Mouse (Mus musculus): ENCODE results near the gene Evi5l. TPM values are rescaled to one million over a fixed set of nuclear protein-coding genes. Genes with fewer than 3 reads are reported as not detected.
"Not testable (repeated sequence)": the region's sequence is repeated elsewhere in the genome, so short reads cannot be mapped to it uniquely, and the experiment has no call there.

Gene Evi5l
- polyA plus RNA-seq, 1 experiment: 13.7 TPM

DNA sequence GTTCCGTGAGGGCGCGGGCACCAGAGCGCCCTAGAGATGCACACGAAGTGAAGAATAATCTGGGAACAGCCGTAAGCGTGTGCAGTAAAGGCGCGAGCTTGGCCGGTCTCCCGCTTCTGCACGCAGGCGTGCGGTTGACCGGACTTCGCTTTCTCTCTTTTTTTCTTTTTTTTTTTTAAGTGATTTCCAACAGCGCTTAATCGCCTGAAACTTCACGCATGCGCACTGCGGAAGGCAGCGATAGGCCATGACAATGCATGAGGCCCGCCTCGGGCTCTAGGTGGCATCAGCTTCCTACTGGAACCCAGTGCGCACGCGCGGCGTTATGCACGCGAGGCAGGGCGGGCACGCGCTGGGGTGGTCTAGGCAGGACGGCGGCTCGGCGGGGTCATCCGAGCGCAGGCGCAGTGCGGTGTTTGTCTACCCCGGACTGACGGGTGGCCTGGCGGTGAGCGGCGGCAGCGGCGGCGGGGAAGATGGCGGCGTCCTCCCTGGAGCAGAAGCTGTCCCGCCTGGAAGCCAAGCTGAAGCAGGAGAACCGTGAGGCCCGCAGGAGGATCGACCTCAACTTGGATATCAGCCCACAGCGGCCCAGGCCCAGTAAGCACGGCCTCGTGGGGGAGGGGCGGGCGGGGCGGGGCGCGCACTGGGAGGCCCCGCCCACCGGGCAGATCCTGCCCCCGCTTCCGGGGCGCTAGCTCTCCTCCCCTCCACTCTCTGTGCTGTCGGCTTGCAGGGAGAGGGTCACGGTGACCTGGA lies 72.2 kb downstream of the Evi5l start, which contains the start of the genes Map2k7 and Gm49320:
TSS of gene Map2k7 (plus strand) at position 307 of the 759 bp plus-strand sequence.
TSS of gene Gm49320 (plus strand) at position 432 of the 759 bp plus-strand sequence.
- DNase-seq (ENCODE audit: low spot score): peak; percentile 100

DNA sequence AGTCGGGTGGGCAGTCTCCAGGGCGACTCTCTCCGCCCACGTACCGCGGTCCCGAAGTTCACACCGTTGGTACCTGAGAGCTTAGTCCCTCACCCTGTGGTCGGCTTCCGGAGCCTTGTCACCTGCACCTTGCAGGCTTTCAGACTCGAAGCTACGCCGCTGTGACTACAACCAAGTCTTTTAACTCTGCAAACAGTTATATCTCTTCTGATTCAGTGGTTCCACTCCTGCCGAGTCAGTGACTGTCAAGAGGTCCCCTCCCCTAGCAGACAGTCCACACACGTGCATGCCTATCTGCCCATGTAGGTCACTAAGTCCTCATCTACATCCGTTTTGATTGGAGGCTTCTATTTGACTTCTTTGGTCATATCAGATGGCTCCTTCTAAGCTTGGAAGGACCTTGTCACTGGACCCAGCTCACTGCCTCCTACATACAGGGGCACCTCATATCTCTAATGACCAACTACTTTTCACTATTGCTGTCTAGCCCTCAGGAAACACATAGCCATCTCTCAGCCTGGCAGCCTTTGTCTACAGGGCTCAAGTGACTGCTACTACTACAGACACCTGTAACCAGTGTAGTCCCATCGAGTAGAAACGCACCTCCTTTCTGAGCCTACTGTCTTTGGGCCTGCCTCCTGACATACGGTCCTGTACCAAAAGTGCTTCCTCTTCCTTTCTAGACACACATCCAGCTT lies 73.0 kb downstream of the Evi5l start:
- DNase-seq (ENCODE audit: low spot score): no peak

DNA sequence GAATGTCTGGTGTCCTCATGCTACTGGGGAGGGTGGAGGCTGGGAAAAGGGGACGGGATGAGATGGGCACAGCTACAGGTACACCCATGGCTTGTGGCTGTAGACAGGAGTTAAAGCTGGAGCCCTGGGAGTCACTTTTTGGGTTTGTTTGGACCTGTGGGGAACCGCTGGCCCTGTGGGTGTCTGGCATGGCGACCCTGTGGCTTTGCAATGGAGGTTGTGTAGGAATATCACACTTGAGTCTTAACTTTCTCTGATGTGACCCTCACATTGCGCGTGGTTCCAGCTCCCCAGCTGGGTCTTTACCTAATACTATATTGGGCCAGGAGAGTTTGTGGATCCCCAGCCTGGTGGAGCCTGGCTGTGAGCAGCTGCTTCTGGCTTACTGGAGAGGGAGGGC lies 78.7 kb downstream of the Evi5l start:
- DNase-seq (ENCODE audit: low spot score): no peak

DNA sequence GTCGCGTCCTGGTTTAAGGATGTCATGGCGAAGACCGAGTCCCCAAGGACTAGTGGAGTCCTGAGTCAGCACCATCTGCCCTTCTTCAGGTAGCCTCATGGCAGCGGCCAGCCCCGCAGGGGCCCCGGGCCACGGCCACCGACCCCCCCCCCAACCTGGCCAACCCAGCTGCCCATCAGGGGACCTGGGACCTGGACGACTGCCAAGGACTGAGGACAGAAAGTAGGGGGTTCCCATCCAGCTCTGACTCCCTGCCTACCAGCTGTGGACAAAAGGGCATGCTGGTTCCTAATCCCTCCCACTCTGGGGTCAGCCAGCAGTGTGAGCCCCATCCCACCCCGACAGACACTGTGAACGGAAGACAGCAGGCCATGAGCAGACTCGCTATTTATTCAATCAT lies 79.4 kb downstream of the Evi5l start:
- DNase-seq (ENCODE audit: low spot score): peak; percentile 20

DNA sequence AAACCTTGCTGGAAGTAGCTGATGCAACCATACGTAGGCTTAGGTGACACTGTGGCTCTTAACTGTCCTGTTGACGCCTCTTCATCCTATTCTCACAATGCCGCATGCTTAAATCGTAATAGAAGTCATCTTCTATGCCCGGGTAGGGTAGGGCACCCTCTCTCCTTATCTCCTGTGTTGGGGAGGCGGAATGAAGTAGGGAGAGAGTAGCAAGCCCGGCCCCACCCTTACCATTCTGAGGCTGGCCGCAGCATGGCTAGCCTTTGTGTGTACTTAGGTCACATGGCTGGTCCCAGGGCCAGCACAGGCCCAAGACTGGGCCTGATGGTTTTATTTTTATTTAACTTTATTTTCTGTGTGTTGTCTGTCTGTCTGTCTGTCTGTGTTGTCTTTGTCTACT lies 80.9 kb downstream of the Evi5l start:
- no peak for DNase-seq (ENCODE audit: low spot score)

DNA sequence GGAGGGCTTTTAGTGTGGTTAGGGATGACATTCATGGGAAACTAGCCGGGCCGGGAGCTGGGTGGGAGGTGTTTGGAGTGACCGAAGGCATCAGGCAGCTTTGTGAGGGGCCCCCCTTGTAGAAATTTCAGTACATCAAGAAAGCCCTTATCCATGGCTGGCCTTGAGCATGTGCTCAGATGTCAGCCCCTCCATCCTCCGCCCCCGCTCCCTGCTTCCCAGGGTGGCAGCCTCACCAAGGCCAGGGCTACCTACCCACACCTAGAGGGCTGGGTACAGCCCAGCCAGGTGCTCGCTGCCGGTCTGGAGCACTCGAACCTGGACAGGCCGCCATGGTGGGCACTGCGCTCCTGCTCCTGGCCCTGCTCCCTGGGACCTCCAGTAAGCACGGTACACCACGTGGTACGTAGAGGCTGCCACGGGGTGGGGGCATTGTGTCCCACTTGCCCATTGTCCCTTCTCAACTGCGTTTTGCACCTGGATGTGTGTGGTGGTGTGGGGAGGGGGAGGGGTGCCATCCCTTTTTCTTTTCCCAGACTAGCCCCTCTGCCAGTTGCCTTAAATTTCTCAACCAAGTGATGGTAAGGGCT lies 81.7 kb downstream of the Evi5l start, which contains the start of gene Tgfbr3l:
TSS of gene Tgfbr3l (plus strand) at position 264 of the 590 bp plus-strand sequence.
- DNase-seq (ENCODE audit: low spot score): no peak

DNA sequence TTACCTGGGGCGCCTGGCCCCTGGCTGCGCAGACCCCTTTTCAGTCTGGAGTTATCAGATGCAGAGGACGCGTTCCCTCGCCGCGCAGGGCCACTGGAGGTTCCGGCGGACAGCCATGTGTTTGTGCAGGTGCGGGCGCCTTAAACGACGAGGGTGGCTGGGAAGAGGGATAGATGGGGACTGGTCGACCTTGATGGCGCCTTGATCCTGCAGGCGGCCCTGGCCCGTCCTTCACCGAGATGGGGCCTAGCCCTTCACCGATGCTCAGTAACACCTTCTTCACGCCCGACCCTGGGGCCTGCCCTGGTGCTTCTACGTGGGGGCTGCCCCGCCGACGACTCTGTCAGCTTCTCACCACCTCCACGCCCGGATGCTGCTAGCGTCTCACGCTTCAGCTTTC lies 82.8 kb downstream of the Evi5l start:
- no peak for DNase-seq (ENCODE audit: low spot score)

DNA sequence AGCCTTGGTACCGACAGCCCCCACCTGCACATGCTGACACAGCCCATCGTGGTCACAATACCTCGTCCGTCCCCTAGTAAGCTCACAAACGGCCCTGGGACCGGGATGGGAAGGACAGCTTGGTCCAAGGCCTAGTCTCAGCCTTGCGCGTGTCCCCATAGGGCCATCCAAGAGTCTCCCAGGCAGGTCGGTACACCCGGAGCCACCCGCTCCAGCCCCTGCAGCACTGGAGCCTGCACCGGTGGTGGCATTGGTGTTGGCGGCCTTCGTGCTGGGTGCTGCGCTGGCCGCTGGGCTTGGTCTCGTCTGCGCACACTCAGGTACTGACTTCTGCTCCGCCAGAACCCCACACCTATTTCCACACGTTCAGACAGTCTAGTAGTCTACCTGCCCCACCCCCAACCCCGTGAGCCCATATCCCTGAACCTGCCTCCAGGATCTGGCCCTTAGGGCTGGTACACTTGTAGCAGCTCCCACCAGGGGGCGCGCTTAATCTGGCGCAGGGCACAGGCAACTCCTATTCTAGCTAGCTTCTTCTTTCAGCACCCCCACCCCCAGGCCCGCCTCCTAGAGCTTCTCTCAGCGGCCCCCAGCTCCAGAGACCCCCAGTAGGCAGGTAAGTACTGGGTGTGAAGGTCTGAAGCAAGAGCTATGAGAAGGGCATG lies 84.1 kb downstream of the Evi5l start:
- DNase-seq (ENCODE audit: low spot score): peak; percentile 64

DNA sequence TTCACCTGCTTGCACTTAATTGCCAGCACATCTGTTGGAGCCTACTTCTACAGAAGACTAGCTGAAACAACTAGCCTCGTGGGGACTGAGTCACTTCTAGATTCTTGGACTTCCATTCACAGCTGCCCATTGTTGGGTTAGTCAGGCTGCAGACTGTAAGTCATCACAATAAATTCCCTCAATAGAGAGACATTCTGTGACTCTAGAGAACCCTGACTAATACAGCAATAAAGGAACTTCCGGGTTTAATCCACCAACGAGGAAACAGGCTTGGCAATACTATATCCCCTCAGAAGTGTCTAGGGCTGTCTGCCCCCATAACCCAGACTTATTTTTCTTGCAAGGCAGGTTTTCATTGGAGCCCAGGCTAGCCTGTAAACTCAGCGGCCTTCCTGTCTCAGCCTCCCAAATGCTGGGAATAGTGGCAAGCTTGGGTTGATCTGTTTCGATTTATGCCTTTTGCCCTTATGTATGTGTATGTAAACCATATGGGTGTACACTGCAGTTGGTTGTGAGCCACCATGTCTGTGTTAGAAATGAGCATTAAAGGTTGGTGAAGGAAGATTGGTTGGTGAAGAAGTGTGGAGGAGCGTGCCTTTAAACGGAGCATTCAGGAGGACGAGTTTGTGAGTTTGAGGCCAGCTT lies 85.9 kb downstream of the Evi5l start:
- no peak for DNase-seq (ENCODE audit: low spot score)

DNA sequence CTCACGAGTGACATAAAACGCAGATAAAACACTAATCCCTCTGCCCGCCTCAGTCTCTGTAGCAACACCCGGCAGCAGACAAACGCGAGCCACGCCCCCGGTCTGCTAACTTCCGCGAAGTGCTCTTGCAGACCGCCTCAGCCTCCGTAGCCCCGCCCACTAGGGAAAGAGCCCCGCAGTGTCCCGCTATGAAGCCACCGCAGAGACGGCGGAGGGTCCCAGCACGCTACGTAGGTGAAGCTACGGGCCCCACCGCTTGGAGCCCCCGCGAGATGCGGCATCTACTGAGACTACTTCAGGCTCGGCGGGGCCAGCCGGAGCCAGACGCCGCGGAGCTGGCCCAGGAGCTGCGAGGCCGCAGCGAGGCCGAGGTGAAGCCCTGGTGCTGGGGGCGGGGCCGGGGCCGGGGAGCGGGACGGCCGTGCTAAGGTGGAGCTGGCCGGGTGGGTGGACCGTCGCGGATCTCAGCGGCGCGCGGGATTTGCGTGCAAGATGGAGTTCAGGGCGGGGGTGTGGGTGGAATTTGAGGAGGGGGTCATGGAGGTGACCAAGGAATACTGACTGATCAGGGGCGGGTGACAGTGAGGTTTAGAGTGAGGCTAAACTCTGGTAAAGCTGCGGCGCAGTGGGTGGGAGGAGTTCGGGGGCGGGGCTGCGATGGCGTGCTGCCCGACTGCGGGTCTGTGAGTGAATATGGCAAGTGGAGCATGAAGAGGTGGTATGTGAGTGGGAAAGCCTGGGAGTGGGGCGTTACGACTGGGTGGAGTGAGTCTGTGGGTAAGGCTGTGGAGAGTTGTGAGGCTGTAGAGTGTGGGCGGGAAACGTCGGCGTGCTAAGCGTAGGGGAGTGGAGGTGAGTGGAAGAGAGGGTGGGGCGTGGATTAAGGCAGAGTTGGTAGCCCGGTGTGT lies 86.8 kb downstream of the Evi5l start, which contains the start of gene Snapc2:
TSS of gene Snapc2 (plus strand) at position 147 of the 908 bp plus-strand sequence.
- DNase-seq (ENCODE audit: low spot score): peak; percentile 96

DNA sequence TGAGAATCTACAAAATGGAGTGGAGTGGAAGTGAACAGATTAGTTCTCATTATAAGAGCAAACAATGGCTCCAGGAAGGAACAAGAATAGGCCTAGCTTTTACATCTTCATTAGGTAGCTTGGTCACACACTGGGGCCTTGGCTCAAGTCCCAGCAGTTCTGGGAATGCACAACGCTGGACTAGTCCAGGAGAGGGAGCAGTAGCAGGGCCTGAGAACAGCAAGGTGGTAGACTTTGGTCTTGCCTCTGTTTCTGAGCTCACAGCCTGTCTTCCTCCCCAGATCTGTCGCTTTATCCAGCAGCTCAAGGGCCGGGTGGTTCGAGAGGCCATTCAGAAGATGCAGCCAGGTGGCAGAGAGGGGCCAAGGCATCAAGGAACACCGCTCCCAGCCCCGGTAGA lies 87.6 kb downstream of the Evi5l start:
- no peak for DNase-seq (ENCODE audit: low spot score)

DNA sequence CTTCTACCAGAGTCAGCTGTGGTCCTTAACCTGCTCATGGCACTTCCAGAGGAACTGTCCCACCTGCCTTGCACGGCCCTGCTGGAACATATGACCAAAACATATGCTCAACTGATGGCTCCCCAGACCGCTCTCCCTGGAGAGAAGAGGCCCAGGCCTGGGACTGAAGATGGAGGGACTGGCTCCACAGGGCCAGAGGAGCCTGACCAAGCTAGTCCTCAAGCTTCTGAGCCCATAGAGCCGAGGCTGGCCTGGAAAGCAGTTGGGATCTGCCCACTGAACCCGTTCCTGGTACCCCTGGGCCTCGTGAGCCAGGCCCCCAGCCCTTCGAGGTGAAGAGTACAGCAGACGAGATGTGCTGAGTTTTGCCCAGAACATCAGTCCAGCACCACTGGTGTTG lies 89.1 kb downstream of the Evi5l start:
- not testable (repeated sequence) for DNase-seq (ENCODE audit: low spot score)

DNA sequence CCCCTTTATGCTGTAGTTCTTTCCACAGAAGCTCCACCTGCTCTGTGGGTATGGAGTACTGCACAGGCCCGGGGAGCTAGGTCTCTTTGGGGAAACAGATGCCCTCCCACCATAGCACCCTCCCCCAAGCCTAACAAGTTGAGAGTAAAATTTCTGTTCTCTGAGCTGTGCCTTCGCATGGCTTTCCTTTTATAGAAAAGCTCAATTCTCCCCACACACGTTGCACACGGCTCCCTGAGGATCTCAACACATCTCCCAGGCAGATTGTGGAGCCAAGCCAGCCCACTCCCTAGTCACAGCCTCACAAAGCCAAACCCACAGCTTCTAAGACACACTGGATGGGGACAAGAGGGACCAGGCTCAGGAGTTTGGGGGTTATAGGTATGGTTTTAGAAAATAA lies 90.5 kb downstream of the Evi5l start:
- DNase-seq (ENCODE audit: low spot score): no peak

DNA sequence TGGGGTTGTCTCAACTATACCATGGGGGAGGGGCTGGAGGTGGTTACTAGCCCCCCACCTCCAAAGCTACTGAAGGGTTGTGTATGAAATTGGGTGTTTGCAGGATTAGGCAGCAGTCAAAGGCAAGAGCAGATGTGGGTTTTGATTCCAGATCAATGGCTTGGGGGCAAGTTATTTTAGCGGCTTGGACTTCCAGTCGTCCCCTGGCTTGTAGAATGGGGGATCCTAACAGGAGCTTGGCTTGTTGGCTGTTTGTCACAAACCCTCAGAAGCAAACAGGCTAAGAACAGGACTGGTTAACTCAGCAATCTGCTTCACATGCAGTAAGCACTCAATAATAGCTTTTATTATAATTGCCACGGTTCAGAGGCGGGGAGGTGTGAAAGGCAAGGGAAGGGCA lies 91.0 kb downstream of the Evi5l start:
- no peak for DNase-seq (ENCODE audit: low spot score)

DNA sequence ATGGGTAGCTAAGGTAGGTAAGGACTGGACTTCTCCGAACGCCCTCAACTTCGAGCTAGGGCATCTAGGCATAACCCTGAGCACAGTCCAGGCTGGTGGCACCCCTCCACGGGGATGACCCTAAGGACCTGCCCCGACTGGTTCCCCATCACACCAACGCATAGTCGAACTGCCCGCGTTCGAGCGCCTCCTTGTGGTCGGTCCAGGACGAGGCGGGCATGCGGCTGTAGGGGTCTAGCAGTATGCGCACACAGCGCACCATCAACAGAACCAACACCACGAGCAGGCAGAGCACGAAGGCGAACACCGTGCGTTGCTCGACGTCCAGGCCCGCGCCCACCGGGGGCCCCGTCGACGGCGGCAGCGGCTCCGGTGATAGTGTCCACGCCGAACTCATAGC lies 91.9 kb downstream of the Evi5l start:
- peak; percentile 72 for DNase-seq (ENCODE audit: low spot score)

DNA sequence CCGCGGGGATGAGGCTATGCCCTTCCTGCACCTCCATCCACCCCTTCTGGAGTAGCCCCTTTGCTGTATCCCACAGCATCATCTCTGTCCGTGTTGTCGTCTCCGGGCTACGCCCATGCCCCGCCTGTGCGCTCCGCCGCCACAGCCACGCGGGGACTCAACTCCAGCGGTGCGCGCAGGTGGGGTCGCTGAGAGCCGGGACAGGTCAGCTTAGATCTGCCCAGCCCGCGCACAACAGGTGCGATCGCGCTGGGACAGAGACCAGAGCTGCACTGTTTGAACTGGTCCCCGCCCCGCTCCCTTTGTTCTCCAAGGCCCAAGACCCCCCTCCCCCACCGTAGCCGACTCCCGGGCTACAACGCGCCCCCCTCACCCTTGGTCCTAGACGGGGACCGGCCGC lies 92.3 kb downstream of the Evi5l start:
- no peak for DNase-seq (ENCODE audit: low spot score)

DNA sequence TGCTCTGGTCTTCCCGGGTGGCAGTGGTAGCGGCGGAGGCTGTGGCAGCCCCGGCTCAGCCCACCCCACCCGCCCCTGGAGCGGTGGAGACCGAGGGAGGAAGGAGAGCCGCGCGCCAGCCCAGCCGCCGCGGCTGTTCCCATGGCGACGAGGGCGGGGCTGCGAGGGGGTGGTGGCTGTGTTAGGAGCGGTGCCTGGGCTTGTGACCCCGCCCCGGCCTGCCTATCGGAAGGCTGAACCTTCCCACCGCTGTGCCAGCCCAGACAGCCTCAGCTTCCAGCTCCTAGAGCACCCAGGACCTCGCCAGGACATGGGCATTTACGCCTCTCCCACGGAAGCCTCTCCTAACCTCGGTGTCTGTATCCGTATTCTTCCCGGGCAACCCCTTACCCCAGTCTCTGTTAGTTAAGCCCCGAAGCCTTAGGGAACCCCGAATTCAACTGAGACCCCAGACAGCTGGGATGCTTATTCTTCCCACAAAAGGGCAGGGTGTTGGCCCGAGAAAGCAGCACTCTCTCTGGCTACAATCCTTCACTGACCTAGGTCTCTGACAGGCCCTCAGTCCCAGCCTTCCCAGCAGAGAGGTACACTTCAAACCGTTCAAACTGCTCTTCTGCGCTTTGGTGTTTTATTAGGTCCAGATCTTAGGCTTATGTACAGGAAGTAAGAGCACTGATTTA lies 92.9 kb downstream of the Evi5l start, which contains the start of gene Ctxn1:
TSS of gene Ctxn1 (minus strand) at position 150 of the 680 bp plus-strand sequence.
- peak; percentile 85 for DNase-seq (ENCODE audit: low spot score)

DNA sequence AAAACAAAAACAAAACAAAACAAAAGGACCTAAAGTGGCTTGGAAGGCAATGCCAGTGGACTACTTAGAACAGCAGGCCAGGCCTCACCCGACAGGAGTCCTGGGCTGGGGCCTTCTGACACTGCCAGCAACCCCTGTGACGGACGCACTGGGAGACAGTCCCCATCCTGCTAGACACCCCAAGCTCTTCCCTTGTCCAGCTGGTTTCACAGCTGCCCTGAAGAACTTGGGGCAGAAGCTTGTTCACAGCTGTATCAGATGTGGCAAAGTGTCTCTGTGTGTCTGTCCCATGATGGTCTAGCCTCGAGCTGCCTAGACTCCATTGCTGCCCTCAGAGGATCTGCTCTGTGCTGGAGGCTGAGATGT lies 93.4 kb downstream of the Evi5l start:
- no peak for DNase-seq (ENCODE audit: low spot score)
